Mouse (Mus musculus) erythroid progenitor cell, adult 5-6 weeks (primary cell): ENCODE measurements around the gene Rwdd4a. TPM values are rescaled to one million over a fixed set of nuclear protein-coding genes. Genes with fewer than 3 reads are reported as not detected.

Experiments used
- ATAC-seq: replicated peaks from 2 replicates; pipeline ENCODE4 v1.8.0; 2016; ENCODE audit warnings: moderate number of reproducible peaks, mild to moderate bottlenecking, moderate TSS enrichment, inconsistent platforms; ENCODE audit not compliant: poor library complexity, low FRiP score, severe bottlenecking
- total RNA-seq, 2 experiments: library from RNA; stranded (forward) in 1 of 2; stranded (reverse) in 1 of 2; fragments of 150-400 nt in 1 of 2; fragments of 186-747, 209-891 nt in 1 of 2; gene quantifications; 2 replicates each; pipeline versions ENCODE4 v1.2.3 to v1.2.4; 2015 to 2017; ENCODE audit warnings: low replicate concordance in 2 of 2

Gene Rwdd4a
- total RNA-seq, 2 experiments from 2014 or later: 3.6 to 8.8 TPM

- ATAC-seq: no peak
Measured at GRCm38 (mm10) chr8:47570161-47570560, 36.7 kb downstream of the Rwdd4a start.

- no peak for ATAC-seq
Measured at GRCm38 (mm10) chr8:47573482-47573881, 40.0 kb downstream of the Rwdd4a start.

DNA sequence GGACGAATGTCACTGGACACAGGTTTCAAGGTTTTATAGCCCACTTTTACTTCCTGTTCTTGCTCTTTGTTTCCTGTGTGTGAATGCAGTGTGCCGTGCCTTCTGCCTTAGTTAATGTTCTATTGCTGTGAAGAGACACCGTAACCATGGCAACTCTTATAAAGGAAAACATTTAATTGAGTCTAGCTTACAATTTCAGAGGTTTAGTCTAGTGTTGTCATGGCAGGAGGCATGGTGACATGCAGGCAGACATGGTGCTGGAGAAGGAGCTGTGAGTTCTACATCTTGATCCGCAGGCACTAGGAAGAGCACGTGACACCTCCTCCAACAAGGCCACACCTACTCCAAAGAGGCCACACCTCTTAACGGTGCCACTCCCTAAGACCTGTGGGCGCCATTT is 48.0 kb downstream of the Rwdd4a start:
- ATAC-seq: no peak

DNA sequence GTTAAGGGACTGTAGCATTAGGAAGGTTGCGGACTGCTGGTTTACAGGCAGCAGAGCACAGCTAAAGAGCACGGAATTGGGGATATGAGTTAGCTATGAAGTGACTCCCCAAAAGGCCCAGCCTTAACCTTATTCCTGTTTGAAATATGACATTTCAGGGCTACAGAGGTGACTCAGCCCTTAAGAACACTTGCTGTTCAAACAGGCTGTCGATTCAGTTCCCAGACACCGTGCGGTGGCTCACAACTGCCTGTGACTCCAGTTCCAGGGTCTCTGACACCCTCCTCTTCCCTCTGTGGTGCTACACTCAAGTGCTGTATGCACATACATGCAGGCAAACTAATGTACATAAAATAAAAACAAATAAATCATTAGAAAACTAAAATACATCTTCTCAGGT is 55.2 kb downstream of the Rwdd4a start:
- no peak for ATAC-seq

- ATAC-seq: no peak
Measured at GRCm38 (mm10) chr8:47590400-47590799, 56.9 kb downstream of the Rwdd4a start.

- ATAC-seq: no peak
Measured at GRCm38 (mm10) chr8:47600664-47601063, 67.2 kb downstream of the Rwdd4a start.

Other genes starting within 250 kb of the Rwdd4a start
- not detected in 2 replicates for gene Stox2, start 87.3 kb upstream of the Rwdd4a start, total RNA-seq (2015; ENCODE audit: low replicate concordance)
- not detected in 2 replicates for gene Stox2, start 87.3 kb upstream of the Rwdd4a start, total RNA-seq (2017; ENCODE audit: low replicate concordance)
- 10.1 and 11.9 TPM in 2 replicates for gene Trappc11, start 194 bp upstream of the Rwdd4a start, total RNA-seq (2015; ENCODE audit: low replicate concordance)
- gene Trappc11, start 194 bp upstream of the Rwdd4a start, total RNA-seq (2017; ENCODE audit: low replicate concordance): 13.3 and 18.2 TPM in 2 replicates
- gene Ing2, start 141.9 kb downstream of the Rwdd4a start, total RNA-seq (2015; ENCODE audit: low replicate concordance): 11.5 and 16.8 TPM in 2 replicates
- gene Ing2, start 141.9 kb downstream of the Rwdd4a start, total RNA-seq (2017; ENCODE audit: low replicate concordance): 31.4 and 31.5 TPM in 2 replicates
- gene Cdkn2aip, start 180.3 kb downstream of the Rwdd4a start, total RNA-seq (2015; ENCODE audit: low replicate concordance): 11.2 and 13.0 TPM in 2 replicates
- gene Cdkn2aip, start 180.3 kb downstream of the Rwdd4a start, total RNA-seq (2017; ENCODE audit: low replicate concordance): 14.4 and 15.7 TPM in 2 replicates